In genomic region chr12:12313919-12314318, GRCm38 (mm10) we compare ENCODE assay signal across 18 mouse cellular contexts. TPM values are rescaled to one million over a fixed set of nuclear protein-coding genes. Genes with fewer than 3 reads are reported as not detected.
DNase-seq lines count a peak whose midpoint lies in the region; ATAC-seq and TF ChIP-seq lines count a peak whose summit lies in the region.
"Had no signal": no experiment of that assay in that cellular context is flagged by ENCODE, and none has a peak within 500 bp of the region (broad histone marks: within the 10 kb centered on the region; RNA-seq: fewer than 3 reads in every experiment).

No protein-coding gene starts in this region.

- H3K4me1 ChIP-seq in forebrain, embryonic 14.5 days (ENCODE audit: control insufficient read depth, insufficient read depth, low read length), result peaks cover 6% of the 10 kb centered on the region; the same call in 1 of the 2 replicates
- peaks cover 20% of the 10 kb centered on the region for H3K4me1 ChIP-seq in forebrain, embryonic 12.5 days
- peaks cover 14% of the 10 kb centered on the region for H3K4me1 ChIP-seq in ES-Bruce4 (ENCODE audit: control insufficient read depth, insufficient read depth, low read length)
- peaks cover 32% of the 10 kb centered on the region for H3K4me1 ChIP-seq in forebrain, embryonic 16.5 days (replicated peaks; ENCODE audit: control insufficient read depth, insufficient read depth, low read length)
- H3K4me1 ChIP-seq in midbrain, embryonic 12.5 days, result peaks cover 25% of the 10 kb centered on the region
- H3K4me1 ChIP-seq: liver, embryonic 13.5 days had no signal

- no peak for ATAC-seq in forebrain, embryonic 14.5 days
- ATAC-seq in forebrain, embryonic 12.5 days (ENCODE audit: low FRiP score), result no peak
- no peak for ATAC-seq in forebrain, embryonic 16.5 days
- no peak for ATAC-seq in midbrain, embryonic 12.5 days (ENCODE audit: low FRiP score, low read depth)
- no peak for ATAC-seq in erythroblast, adult 5-6 weeks (replicated peaks; ENCODE audit: low FRiP score, poor library complexity, severe bottlenecking)

- no peak overlapping the region; the same call in 1 of the 2 replicates for H3K27ac ChIP-seq in forebrain, embryonic 14.5 days (ENCODE audit: low read depth, low read length)
- H3K27ac ChIP-seq in forebrain, embryonic 12.5 days, result no peak overlapping the region
- H3K27ac ChIP-seq in ES-Bruce4 (ENCODE audit: insufficient read depth, low read length), result 0 out of 2 replicates have a peak overlapping the region, but pooled peaks have one; percentile 33
- H3K27ac ChIP-seq in forebrain, embryonic 16.5 days (ENCODE audit: low read length), result peak overlapping the region; percentile 13
- peak overlapping the region; percentile 40; the same call in 1 of the 2 replicates for H3K27ac ChIP-seq in midbrain, embryonic 12.5 days (replicated peaks)
- H3K27ac ChIP-seq: gastrocnemius, adult 2 months; limb, embryonic 13.5 days; liver, embryonic 13.5 days had no signal

- no peak for TF ChIP-seq POLR2A in ES-Bruce4 (IDR thresholded peaks at IDR 0.05; ENCODE audit: insufficient read depth, low read length)

- TF ChIP-seq EP300 in ES-Bruce4 (IDR thresholded peaks at IDR 0.05; ENCODE audit: insufficient read depth, low read depth, low read length), result no peak

- H3K4me3 ChIP-seq in forebrain, embryonic 14.5 days (ENCODE audit: low read depth, low read length), result no peak overlapping the region
- no peak overlapping the region for H3K4me3 ChIP-seq in forebrain, embryonic 12.5 days (replicated peaks)
- H3K4me3 ChIP-seq in ES-Bruce4 (ENCODE audit: low read depth, low read length), result no peak overlapping the region
- no peak overlapping the region for H3K4me3 ChIP-seq in forebrain, embryonic 16.5 days (replicated peaks; ENCODE audit: low read length)
- H3K4me3 ChIP-seq in midbrain, embryonic 12.5 days, result no peak overlapping the region
- H3K4me3 ChIP-seq: gastrocnemius, adult 2 months; heart, embryonic 10.5 days; limb, embryonic 13.5 days; liver, embryonic 13.5 days had no signal

- no peaks in the 10 kb centered on the region for H3K9me3 ChIP-seq in forebrain, embryonic 14.5 days (replicated peaks; ENCODE audit: control insufficient read depth, low read length)
- no peaks in the 10 kb centered on the region for H3K9me3 ChIP-seq in forebrain, embryonic 12.5 days
- no peaks in the 10 kb centered on the region for H3K9me3 ChIP-seq in ES-Bruce4 (replicated peaks; ENCODE audit: control insufficient read depth, insufficient read depth, low read length, poor library complexity, severe bottlenecking)
- H3K9me3 ChIP-seq in forebrain, embryonic 16.5 days (ENCODE audit: control insufficient read depth, low read length), result no peaks in the 10 kb centered on the region
- H3K9me3 ChIP-seq in midbrain, embryonic 12.5 days, result no peaks in the 10 kb centered on the region
- H3K9me3 ChIP-seq: heart, embryonic 10.5 days; limb, embryonic 13.5 days; liver, embryonic 13.5 days had no signal

- TF ChIP-seq CTCF in ES-Bruce4 (IDR thresholded peaks at IDR 0.05; ENCODE audit: low read depth, low read length), result no peak

- H3K9ac ChIP-seq in forebrain, embryonic 14.5 days (ENCODE audit: low read length), result no peak overlapping the region
- H3K9ac ChIP-seq in forebrain, embryonic 12.5 days, result no peak overlapping the region
- no peak overlapping the region for H3K9ac ChIP-seq in ES-Bruce4 (ENCODE audit: low read depth, poor library complexity, severe bottlenecking)
- no peak overlapping the region for H3K9ac ChIP-seq in forebrain, embryonic 16.5 days (replicated peaks; ENCODE audit: low read depth, low read length)
- H3K9ac ChIP-seq in midbrain, embryonic 12.5 days (replicated peaks), result no peak overlapping the region
- H3K9ac ChIP-seq: limb, embryonic 13.5 days; liver, embryonic 13.5 days; lung, embryonic 14.5 days had no signal

- DNase-seq in forebrain, embryonic 14.5 days (ENCODE audit: low spot score), result peak; percentile 14
- DNase-seq in kidney, postnatal 4 days, result no peak
- DNase-seq in layer of hippocampus, adult 8-10 months (ENCODE audit: low spot score in 2 of 2), result no peak
- DNase-seq: adrenal gland, postnatal 36 days; cerebellum, adult 9-11 months; embryo, embryonic 11 days; gastrocnemius, adult 2 months; kidney, adult 2 months; kidney, postnatal 10 days; liver, embryonic 13.5 days; lung, embryonic 14.5 days had no signal

- no peak overlapping the region for H3K4me2 ChIP-seq in forebrain, embryonic 14.5 days (ENCODE audit: low read length)
- H3K4me2 ChIP-seq in forebrain, embryonic 12.5 days, result no peak overlapping the region
- no peak overlapping the region for H3K4me2 ChIP-seq in forebrain, embryonic 16.5 days (ENCODE audit: low read length)
- no peak overlapping the region for H3K4me2 ChIP-seq in midbrain, embryonic 12.5 days (replicated peaks)
- H3K4me2 ChIP-seq: limb, embryonic 13.5 days; liver, embryonic 13.5 days; lung, embryonic 14.5 days had no signal

- WGBS in forebrain, embryonic 14.5 days, result 70% methylated on average over 4 of the region's 4 CpGs
- WGBS in forebrain, embryonic 12.5 days, result 73% methylated on average over 4 of the region's 4 CpGs
- WGBS in forebrain, embryonic 16.5 days, result 66% methylated on average over 4 of the region's 4 CpGs
- WGBS in midbrain, embryonic 12.5 days, result 77% methylated on average over 4 of the region's 4 CpGs

- H3K36me3 ChIP-seq in forebrain, embryonic 14.5 days (ENCODE audit: control insufficient read depth, insufficient read depth, low read length), result no peaks in the 10 kb centered on the region
- no peaks in the 10 kb centered on the region for H3K36me3 ChIP-seq in forebrain, embryonic 12.5 days (replicated peaks)
- no peaks in the 10 kb centered on the region for H3K36me3 ChIP-seq in ES-Bruce4 (ENCODE audit: control insufficient read depth, insufficient read depth, low read length, poor library complexity, severe bottlenecking)
- no peaks in the 10 kb centered on the region for H3K36me3 ChIP-seq in forebrain, embryonic 16.5 days (ENCODE audit: control insufficient read depth, insufficient read depth)
- no peaks in the 10 kb centered on the region for H3K36me3 ChIP-seq in midbrain, embryonic 12.5 days
- H3K36me3 ChIP-seq: heart, embryonic 10.5 days; limb, embryonic 13.5 days; liver, embryonic 13.5 days had no signal

- no peaks in the 10 kb centered on the region for H3K27me3 ChIP-seq in forebrain, embryonic 14.5 days (replicated peaks; ENCODE audit: control insufficient read depth, insufficient read depth, low read length)
- H3K27me3 ChIP-seq in forebrain, embryonic 12.5 days, result no peaks in the 10 kb centered on the region
- H3K27me3 ChIP-seq in ES-Bruce4 (ENCODE audit: control insufficient read depth, insufficient read depth, low read length, poor library complexity, severe bottlenecking), result no peaks in the 10 kb centered on the region
- H3K27me3 ChIP-seq in forebrain, embryonic 16.5 days (replicated peaks; ENCODE audit: control insufficient read depth, insufficient read depth, low read length), result no peaks in the 10 kb centered on the region
- H3K27me3 ChIP-seq in midbrain, embryonic 12.5 days, result no peaks in the 10 kb centered on the region
- H3K27me3 ChIP-seq: limb, embryonic 13.5 days; liver, embryonic 13.5 days had no signal

RNA-seq across cellular contexts. Expression of gene Fam49a, which starts 52.0 kb away (rescaled TPM):
- 131 and 182 TPM in 2 replicates for polyA plus RNA-seq in forebrain, embryonic 14.5 days (2014; fragmentation: Nextera tagmentation; extraction: Ambion mirVana)
- polyA plus RNA-seq in forebrain, embryonic 12.5 days (2016; fragmentation: Nextera tagmentation; extraction: Ambion mirVana), result 20.4 and 21.1 TPM in 2 replicates
- polyA plus RNA-seq in ES-Bruce4 (2011; ENCODE audit: insufficient read depth, insufficient read length, low read depth, missing spikeins), result 8.5 and 10.1 TPM in 2 replicates
- 186 and 218 TPM in 2 replicates for polyA plus RNA-seq in forebrain, embryonic 16.5 days (2015; fragmentation: Nextera tagmentation; extraction: Ambion mirVana)
- 16.8 and 19.4 TPM in 2 replicates for polyA plus RNA-seq in midbrain, embryonic 12.5 days (2016; fragmentation: Nextera tagmentation; extraction: Ambion mirVana)
- 3.1 TPM in 2 replicates for total RNA-seq in erythroblast, adult 5-6 weeks (2015; ENCODE audit: low replicate concordance)
- total RNA-seq in erythroblast, adult 5-6 weeks (2017; ENCODE audit: low replicate concordance), result 1.8 and 8.4 TPM in 2 replicates
- total RNA-seq in layer of hippocampus, adult 8-10 months (2022), result 100 to 1,000 TPM; 159 to 187 (median 169) TPM

Comparison
In these comparisons a context has a peak if more than half of its experiments do, and no peak if none do; other contexts are left out.
1. H3K27ac ChIP-seq: peak in ES-Bruce4 (single experiment), forebrain, embryonic 16.5 days (single experiment) and midbrain, embryonic 12.5 days (single experiment); none in forebrain, embryonic 14.5 days (single experiment) and forebrain, embryonic 12.5 days (single experiment).